Mouse (Mus musculus): ENCODE measurements around the gene Serpinc1.
A peak's percentile ranks its signal among the peaks of the same experiment; 100 is the strongest.
"Not testable (repeated sequence)": the region's sequence is repeated elsewhere in the genome, so short reads cannot be mapped to it uniquely, and the experiment has no call there.

The Serpinc1 gene

DNA sequence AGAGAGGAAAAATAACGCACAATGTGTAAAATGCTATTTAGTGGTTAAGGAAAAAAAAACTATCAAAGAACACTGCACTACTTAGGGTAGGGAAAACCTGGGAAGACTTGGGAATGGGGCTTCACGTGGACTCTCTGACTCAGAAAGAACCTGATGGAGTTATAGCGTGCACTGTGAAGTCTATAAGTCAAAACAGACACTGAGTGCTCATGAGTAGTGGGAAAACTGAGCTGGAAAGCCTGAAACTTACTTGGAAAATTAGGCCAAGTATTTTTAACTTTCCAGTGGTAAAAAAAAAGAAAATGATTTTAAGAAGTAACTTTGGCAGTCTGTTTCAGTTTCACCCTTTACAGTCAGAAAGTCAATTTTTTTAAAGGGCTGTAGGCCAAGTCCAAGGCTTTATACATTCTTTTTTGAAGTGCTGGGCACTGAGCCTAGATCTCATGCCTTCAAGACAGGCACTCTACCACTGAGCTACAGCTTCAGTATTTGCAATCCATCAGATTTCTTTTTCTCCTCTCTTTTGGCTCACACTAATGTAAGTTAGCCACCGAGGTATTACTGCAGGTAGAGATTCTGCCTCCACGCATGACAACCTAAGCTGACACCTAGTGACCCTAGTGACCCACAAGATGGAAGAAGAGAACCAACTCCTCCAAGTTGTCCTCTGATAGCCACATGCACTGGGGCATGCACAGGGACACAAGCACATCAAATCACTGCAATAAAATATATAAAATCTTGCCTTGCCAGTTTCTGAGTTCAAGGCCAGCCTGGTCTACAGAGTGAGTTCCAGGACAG, 47.2 kb downstream of the Serpinc1 start:
- no peak for DNase-seq (ENCODE audit: low read depth)

DNA sequence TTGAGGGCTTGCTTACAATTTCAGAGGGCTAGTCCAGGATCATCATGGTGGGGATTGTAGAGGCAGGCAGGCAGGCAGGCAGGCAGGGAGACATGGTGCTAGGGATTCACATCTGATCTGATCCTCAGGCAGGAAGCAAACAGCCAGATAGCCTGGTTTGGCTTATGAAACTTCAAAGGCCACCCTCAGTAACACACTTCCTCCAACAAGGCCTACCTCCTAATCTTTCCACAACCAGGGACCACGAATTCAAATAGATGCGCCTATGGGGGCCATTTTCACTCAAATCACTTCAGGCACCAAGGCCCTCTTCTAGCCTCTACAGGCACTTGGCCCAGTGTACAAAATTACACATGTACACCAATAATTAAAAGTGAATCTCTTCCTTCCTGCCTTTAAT, 48.8 kb downstream of the Serpinc1 start:
- no peak for DNase-seq (ENCODE audit: low read depth)

DNA sequence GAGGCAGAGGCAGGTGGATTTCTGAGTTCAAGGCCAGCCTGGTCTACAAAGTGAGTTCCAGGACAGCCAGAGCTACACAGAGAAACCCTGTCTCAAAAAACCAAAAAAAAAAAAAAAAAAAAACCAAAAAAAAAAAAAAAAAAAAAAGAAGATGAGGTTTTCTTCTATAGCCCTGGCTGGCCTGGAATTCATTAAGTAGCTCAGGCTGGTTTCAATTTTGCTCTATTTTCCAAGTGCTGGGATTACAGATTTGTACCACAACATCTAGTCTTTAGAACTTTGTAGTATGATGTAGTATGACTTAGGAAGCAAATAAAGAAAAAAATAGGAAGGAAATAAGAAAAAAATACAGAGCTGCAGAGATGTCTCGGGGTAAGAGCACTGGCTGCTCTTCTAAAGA, 50.0 kb downstream of the Serpinc1 start:
- DNase-seq (ENCODE audit: low read depth) = not testable (repeated sequence)

DNA sequence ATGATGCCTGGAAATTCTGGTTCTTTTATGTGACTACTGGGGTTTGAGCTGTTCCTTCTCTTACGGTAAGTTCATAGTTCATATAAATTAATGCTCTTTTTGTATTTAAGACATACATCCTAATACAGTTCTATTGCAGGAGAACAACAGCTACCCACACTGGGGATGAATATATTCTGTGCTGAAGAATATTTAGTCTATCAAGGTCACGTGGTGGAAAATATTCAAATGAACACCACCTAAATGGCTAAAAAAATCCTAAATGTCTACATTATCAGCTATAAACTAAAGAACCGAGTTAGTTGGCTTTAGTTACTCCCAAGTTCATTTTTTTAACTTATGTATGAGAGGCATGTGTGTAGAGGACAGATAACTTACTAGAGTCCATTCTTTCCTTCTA, 51.7 kb downstream of the Serpinc1 start:
- no peak for DNase-seq (ENCODE audit: low read depth)

DNA sequence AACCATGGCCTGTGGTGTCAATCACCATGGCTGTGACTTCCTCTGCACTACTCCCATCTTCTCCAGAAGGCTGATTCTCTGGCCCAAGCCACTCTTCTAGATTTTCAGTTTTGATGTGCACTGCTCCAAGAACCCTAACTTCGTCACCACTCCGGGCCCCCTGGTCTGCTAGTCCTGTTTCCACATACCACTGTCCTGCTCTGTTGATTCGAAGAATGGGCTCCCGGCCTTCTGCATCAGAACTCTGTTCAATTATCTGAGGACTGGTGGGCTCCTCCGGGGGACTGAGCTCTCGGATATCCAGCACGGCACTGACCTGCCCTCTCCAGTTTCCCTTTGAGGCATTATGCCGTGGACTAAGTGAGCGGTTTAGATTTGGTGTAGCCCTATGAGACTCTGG, 53.5 kb downstream of the Serpinc1 start:
- no peak for DNase-seq (ENCODE audit: low read depth)

DNA sequence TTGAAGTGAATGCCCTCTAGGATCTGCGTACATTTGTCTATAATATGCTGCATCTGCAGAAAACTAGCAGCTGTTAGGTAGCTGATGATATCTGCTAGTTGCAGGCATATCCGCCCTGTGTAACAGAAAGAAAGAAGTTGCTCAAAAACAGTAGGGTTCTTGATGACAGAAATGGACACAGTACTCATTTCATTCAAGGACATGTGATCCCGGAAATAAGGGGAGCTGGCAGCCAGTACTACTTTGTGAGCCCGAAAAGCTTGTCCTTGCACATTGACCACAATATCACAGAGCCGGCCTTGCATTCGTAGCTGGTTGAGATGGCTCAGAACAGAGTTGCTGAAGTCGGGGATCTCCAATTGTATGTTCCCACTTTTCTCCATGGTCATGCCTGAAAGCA, 54.0 kb downstream of the Serpinc1 start:
- no peak for DNase-seq (ENCODE audit: low read depth)

DNA sequence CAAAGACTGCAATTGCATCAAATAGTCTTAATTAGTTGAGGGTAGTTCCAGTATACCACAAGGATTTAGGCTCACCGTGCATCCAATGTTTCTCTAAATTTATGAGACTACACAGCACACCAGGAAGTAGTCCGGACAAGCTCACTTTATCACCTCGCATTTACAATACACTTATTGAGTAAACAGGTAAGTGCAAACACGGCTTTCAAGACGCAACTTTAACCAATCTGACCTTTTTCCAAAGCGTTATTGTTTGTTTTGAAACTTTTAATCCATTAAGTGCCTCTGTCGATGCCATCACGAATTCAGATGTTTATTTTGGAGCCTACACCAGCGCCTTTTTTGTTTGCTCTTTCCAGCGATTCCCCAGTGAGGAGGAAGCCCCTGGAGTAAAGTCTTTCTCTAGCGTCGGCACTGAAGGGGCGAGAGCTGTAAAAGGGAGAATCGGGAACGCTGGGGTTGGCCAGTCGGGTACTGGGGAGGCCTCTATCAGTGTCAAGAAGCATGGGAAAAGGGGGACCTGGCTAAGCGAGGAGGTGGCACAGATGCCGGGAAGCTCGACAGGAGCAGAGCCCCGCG, 55.6 kb downstream of the Serpinc1 start:
- no peak for DNase-seq (ENCODE audit: low read depth)

DNA sequence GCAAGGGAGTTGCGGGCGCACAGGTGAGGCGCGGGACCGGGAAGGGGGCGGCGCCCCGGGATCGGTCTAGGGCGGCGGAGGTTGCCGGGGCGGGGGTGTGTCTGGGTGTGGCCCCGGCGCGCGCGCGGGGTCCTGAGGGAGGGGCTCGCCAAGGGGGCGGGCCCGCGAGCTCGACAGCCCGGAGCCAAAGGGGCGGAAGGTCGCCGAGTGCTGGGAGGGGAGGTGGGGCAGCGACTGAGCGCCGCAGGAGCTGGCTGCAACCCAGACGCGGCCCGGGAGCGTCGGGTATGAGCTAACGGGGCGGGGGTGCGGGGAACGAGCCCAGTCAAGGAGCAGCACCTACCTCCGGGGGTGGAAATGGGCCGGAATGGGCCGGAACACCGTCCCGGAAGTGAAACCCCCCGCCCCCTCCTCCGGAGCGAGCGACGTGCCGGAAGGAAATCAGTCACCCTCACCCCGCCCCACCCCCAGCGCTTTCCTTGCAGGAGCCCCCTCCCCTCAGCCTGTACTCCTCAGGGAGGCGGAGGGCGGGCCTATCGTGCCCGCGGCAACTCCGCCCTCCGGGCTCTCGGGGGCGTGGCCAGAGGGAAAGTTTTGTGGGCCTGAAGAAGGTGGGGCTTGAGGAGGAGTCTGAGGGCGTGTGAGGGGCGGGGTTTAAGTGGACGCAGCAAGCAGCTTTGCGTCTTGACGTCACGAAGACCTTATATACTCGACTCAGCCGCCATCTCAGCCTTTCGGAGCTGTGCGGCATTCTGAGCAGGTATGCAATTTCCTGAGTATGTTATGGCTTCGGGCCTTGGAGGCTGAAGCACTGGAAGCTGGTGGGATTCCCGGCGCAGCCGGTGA, 56.3 kb downstream of the Serpinc1 start, which contains the start of gene Zbtb37:
Zbtb37 (minus strand) TSS at position 415 of the 846 bp plus-strand sequence.
- DNase-seq (ENCODE audit: low read depth) = peak; percentile 100

DNA sequence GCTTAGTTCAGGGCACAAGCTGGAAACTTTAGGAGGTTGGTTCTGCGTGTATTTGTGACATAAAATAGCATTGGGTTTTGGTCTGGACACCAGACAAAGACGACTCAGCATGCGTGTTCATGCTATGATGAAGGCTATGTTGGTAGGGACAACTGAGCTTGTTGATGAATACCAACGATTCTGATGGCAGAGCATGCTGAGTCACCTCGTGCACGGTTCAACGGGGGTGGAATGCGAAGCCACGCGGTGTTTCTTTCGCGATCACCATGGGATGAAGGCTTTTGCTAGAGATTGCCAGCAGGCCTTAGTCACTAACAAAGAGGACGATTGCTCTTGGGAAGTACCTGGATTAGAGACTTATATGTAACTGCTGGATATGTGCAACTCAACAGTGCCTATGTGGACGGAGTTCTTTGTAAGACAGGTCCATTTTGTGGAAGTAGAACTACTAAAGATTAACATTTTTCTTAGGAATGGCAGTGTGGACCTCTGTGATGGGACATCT, 56.9 kb downstream of the Serpinc1 start:
- DNase-seq (ENCODE audit: low read depth) = no peak

DNA sequence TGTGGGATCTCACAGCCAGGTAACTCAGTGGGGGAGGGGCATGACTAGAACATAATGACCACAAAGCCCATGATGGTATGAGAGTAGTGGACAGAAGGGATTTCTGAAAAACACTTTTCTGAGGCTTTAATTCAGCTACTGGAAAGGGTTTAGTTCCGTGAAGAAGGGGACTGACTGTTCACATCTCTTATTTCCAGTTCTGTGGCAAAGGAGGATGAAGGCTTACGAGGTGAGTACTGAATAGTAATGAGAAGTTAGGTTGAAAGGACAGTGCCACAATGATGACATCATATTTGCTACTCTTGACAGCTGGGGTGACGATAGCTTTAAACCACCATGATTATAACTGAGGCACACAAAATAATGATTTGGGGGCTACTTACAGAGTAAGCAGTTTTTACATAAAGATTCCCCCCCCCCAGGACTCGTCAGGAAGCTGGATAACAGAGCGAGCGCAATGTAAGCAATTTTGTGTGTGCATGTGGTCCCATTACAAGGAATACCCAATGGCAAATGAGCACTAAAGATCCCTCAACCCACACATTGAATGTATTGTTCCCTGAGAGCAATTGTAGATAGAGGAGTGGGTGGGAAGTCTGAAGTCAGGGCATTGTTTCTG, 57.5 kb downstream of the Serpinc1 start:
- DNase-seq (ENCODE audit: low read depth) = no peak

DNA sequence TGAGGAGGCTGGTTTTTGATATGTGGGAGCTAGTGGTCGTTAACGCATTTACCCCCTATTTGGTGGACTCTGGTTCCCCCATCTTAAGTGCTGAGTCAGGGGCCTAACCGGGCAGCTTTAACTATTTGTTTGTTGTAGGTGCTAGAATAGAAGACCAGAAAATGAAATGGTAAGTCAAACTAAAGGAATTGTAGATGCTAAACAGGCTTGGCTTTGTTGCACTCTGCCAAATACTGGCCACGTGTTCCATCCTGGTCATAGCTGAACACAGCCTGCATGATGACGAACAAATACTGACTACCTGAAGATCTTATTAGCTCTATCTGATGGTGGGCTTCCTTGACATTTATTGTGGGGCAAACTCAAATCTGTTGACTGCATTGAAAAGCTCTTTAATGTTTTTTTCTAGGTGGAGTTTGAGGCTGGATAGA, 58.0 kb downstream of the Serpinc1 start:
- DNase-seq (ENCODE audit: low read depth) = no peak

DNA sequence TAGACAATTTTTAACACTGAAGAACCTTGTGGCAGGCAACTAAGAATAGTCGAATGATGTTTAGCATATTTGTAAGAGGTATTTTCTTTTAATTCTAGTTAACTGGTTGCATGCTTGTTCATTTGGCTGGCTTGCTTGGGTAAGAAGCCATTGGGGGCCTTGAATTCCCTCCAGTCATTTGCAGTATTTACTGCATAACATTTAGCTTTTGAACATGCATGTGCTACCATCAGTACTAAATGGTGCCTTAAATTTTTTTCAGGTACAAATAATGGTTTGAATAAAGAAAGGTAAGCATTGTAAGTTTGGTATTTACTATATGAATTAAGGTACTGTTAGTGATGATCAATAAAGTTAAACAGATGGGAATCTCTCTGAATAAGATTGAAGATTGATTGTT, 58.6 kb downstream of the Serpinc1 start:
- no peak for DNase-seq (ENCODE audit: low read depth)

DNA sequence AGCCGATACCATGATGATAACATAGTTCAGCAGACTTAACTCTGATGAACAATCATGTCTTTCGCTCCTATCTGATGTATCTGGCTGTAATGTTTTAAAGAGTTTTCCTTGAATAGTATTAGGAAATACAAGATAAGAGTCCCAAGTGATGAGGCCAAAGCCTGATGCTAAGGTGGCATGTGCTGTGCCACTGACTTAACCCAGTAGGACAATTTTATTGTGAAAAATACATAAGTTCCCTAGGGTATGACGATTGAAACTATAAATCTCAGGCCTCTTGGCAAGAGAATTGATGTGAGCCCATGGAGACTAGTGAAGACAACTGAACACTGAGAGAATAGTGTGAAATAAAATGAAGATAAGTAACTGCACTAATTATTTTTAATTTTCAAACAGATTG, 59.2 kb downstream of the Serpinc1 start:
- DNase-seq (ENCODE audit: low read depth) = no peak

DNA sequence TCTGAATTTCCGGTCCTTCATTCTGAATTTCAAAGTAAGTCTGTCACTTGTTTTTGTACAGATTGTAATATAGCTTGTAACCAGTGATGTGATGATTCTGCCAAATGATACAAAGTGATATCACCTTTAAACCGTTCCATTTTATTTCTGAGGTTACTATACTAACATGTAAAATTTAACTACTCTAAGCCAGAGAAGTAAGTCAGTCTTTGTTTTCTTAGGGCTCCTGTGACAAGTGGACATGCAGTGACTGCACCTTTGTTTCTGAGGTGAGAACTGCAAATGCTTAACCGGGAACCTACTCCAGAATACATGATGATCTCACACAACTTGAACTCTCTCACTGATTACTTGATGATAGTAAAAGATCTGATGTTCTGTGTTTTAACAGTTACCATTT, 59.6 kb downstream of the Serpinc1 start:
- DNase-seq (ENCODE audit: low read depth) = no peak

DNA sequence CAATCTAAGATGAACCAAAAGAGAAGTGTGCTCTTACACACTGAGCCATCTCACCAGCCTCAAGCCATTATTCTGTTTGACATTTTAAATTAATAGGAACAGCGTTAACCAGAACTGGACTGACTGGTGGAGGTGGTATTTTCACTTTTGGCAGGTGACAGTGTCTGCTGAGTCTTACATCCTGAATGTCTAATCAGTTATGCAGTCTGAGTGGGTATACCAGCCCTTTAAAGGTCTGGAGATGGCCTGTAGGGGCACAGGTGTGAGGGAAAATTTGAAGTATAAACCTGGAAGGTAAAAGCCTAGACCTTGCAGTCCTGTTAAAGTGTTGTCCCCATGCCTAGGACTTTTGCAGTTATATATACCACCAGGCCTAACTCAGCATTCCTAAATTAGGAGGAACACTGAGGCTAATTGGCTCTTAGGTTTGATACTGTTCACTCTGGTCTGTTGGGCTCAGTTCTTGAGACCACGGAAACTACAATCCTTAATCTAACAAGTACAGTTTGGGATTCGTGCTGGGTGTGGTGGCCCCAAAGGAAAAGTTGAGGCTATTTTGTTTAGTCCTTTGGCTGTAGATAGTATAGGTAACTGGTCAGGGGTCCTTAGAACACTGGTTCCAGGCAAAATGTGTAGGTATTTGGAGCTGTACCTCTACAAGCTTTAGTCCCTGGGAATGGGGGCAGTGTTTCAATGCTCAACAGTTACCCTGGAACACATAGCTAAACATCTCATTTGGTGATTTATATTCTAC, 60.8 kb downstream of the Serpinc1 start:
- no peak for DNase-seq (ENCODE audit: low read depth)

DNA sequence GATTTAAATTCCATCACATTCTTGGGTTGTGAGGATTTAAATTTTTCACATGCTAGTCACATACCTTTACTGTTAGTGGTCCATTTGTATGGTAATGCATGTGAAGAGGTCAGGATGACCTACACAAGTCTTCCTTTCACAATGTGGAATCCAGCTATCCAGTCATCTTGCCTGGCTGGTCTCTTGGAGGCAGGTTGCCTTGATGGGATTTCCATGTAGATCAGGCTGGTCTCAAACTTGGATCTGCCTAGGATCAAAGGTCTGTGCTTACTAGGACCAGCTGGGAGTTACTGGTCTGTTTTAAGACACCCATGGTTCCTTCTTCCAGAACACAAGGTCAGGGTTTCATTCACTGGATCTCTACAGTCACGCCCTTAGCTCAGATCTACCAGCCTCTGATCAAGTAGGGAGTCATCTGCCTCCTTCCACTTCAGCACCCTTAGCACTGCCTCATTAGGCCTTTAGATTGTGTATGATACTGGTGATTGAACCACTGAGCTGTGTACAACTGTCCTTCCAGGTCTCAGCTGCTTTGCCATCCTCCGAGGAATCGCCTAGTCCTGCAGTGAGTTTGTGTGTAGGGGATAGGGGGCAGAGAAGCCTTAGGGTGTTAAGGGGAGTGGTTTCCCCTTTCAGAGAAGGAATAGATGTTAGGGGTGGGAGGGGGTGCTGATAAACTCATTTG, 61.5 kb downstream of the Serpinc1 start:
- DNase-seq (ENCODE audit: low read depth) = no peak

DNA sequence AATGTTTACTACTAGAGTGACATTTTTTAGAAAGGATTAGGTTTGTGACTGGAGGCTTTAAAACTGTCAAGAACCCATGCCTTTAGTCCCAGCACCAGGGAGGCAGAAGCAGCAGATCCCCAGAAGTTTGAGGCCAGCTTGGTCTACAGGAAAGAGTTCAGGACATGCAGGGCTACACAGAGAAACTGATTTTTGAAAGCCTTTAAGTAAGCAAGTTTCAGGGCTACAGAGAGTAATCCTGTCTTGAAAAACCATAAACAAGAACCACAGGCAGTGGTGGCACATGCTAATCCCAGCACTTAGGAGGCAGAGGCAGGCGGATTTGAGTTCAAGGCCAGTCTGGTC, 62.0 kb downstream of the Serpinc1 start:
- DNase-seq (ENCODE audit: low read depth) = no peak

DNA sequence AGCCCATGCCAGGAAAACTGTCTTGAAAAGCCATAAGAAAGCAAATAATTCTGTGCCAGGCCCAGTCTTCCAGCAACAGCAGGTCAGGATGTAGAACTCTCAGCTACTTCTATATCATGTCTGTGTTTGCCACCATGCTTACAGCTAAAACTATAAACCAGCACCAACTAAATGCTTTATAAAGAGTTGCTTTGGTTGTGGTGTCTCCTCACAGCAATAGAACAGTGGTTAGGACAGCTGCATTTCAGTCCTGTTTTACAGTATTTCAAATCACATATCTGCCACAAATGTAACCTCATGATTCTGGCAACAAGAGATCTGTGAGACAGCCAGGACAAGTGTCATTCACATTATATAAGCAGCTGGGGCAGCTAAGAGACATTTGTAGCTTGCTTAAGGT, 62.5 kb downstream of the Serpinc1 start:
- no peak for DNase-seq (ENCODE audit: low read depth)

DNA sequence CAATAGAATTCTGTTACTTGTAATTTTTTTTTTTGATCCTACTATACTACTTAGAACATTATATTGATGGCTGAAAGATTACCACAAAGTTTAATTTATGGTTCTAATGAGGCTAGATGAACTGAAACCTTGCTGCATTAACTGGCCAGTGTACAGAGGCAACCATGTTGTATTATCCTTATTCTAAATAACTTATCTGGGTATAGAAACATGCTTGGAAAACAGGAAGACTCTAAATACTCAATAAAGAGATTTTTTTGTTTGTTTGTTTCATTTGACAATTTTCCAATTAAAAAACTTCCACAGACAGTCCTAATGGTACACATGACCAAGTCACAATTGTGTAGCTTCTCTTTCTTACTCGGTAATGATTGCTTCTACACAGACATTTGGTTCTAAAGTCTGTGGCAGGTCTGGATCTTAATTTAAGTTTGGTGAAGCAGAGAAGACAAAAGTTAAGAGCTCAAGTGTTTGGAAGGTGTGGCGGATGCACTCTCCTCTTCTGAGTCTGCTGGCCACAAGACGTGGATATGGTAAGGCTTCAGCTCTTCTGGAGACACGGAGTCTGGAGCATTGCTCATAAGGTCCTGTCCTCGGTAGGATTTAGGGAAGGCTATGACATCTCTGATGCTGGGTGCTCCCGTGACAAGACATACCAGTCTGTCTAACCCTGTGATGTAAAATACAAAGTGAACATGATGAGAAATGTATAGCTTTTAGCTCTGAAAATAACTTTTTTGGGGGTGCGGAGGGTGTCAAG, 63.1 kb downstream of the Serpinc1 start:
- no peak for DNase-seq (ENCODE audit: low read depth)

DNA sequence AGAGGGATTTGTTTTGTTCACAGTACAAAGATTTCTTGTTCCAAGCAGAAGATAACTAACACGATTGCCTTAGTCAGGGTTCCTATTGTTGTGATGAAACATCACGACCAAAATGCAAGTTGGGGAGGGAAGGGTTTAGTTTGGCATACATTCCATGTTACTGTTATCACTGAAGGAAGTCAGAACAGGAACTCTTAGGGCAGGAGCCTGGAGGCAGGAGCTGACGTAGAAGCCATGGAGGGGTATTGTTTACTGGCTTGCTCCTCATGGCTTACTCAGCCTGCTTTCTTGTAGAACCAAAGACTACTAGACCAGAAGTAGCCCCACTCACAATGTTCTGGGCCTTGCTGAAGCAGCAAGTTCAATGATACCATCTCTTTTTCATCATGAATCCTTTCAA, 68.6 kb downstream of the Serpinc1 start:
- DNase-seq (ENCODE audit: low read depth) = no peak

All from c-Kit-positive CD71-negative TER-119-negative erythroid progenitor cells, embryonic 14.5 days (primary cell).